Mouse (Mus musculus): Measurements from ENCODE around the gene Car8.

DNA sequence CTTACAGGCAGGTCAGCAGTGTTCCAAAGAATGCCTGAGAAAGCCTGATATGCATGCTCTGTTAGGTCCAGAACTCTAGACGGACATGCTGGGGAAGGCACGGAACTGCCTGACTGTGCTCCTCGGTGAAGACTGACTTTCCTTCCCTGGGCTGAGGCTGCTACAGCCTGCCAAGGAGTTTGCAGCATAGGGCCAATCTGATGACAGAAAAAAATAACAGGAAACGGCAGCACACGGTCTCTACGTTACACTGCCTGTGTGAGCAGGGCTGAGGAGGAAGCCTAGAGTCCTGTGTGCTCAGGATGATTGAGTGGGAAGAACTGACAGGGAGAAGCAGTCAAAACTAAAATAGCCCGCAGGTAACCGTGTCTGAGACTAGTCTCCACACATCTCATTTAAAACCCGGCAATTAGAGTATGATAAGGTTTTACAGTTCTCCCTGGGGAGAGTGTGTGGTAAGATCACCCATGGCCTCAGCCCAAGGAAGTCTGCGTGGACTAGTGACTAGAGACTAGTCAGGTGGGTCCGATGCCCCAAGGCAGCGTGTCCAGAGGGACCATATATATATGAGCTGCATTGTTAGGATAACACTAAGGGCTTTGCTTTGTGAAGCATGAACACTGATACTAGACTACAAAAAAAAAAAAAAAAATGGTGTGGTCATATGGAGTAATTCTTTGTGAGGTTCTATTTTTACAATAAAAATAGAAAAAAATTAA lies 6.3 kb downstream of the Car8 start:
- TF ChIP-seq CTCF (IDR thresholded peaks at IDR 0.05; ENCODE audit: insufficient read depth, low read length) (no peak), POLR2A (IDR thresholded peaks at IDR 0.05; ENCODE audit: borderline replicate concordance, extremely low read depth, low read depth, low read length) (no peak)

Measured in lung, adult 2 months (tissue).